Mouse (Mus musculus) forebrain, embryonic 11.5 days (tissue): ENCODE measurements around the gene Gphb5. TPM values are rescaled to one million over a fixed set of nuclear protein-coding genes. Genes with fewer than 3 reads are reported as not detected.

Source experiments
- ATAC-seq: fragments of 200-750 bp; cut with Nextera tagmentation; replicated peaks from 2 replicates; pipeline ENCODE4 v1.8.0; 2017; ENCODE audit warnings: moderate TSS enrichment; ENCODE audit not compliant: low FRiP score
- DNase-seq: peaks from one replicate; pipeline ENCODE4 v3.0.0-alpha.2; 2017; ENCODE audit warnings: low spot score
- H3K27ac ChIP-seq: fragments of 300-500 bp; sonication (generic); 2 replicates; pipeline ENCODE4 v1.5.1; 2014; ENCODE audit warnings: low read depth, low read length
- H3K27me3 ChIP-seq: fragments of 300-500 bp; sonication (generic); 2 replicates; pipeline ENCODE4 v1.6.1; 2014; ENCODE audit warnings: mild to moderate bottlenecking, low read length, mixed read lengths; ENCODE audit not compliant: control insufficient read depth, insufficient read depth
- H3K36me3 ChIP-seq: fragments of 300-500 bp; sonication (generic); 2 replicates; pipeline ENCODE4 v1.6.1; 2014; ENCODE audit warnings: mild to moderate bottlenecking, low read length, moderate library complexity, mixed read lengths; ENCODE audit not compliant: control insufficient read depth, insufficient read depth
- H3K4me1 ChIP-seq: fragments of 300-500 bp; sonication (generic); replicated peaks from 2 replicates; pipeline ENCODE4 v1.6.1; 2014; ENCODE audit warnings: low read length, mixed read lengths; ENCODE audit not compliant: control insufficient read depth, insufficient read depth
- H3K4me2 ChIP-seq: fragments of 300-500 bp; sonication (generic); 2 replicates; pipeline ENCODE4 v1.6.1; 2014; ENCODE audit warnings: low read depth, mild to moderate bottlenecking, low read length, moderate library complexity, mixed read lengths; ENCODE audit not compliant: severe bottlenecking
- H3K4me3 ChIP-seq: fragments of 300-500 bp; sonication (generic); 2 replicates; pipeline ENCODE4 v1.5.1; 2014; ENCODE audit warnings: low read depth, low read length
- H3K9ac ChIP-seq: fragments of 300-500 bp; sonication (generic); 2 replicates; pipeline ENCODE4 v1.6.1; 2014; ENCODE audit warnings: low read length
- H3K9me3 ChIP-seq: fragments of 300-500 bp; sonication (generic); 2 replicates; pipeline ENCODE4 v1.6.1; 2016; ENCODE audit warnings: low read length, mixed read lengths; ENCODE audit not compliant: control insufficient read depth
- WGBS: fragments of 180-500 bp; shearing (Covaris S2); extraction: QIAGEN DNeasy Blood & Tissue Kit; methylation state at CpG from one replicate; pipeline ENCODE4 v1.1.7; 2014; 5-methylcytosine and 5-hydroxymethylcytosine counted together
- polyA plus RNA-seq: library from polyadenylated mRNA; unstranded; fragments of >200 nt; fragmentation: Nextera tagmentation; extraction: Ambion mirVana; gene quantifications from 2 replicates; pipeline ENCODE4 v1.2.1, GENCODE M21; 2014

Gphb5 gene
- not detected in 2 replicates for polyA plus RNA-seq

- no peak for ATAC-seq
- Histone ChIP-seq H3K27ac (no peak within 1 kb of the TSS), H3K9me3 (no peaks in the 10 kb centered on the region), H3K4me3 (no peak within 1 kb of the TSS), H3K36me3 (no peaks in the 10 kb centered on the region), H3K4me2 (no peak within 1 kb of the TSS), H3K9ac (no peak within 1 kb of the TSS), H3K27me3 (no peaks in the 10 kb centered on the region), H3K4me1 (no peaks in the 10 kb centered on the region)
- 87% methylated on average over 4 of the region's 4 CpGs for WGBS
- no peak for DNase-seq
These were observed at the start of gene Gphb5 for GRCm38 (mm10) chr12:75416681-75417080. Gphb5 (minus strand) TSS chr12:75416781.

- no peak overlapping the region for H3K27ac ChIP-seq
- no peak overlapping the region for H3K4me2 ChIP-seq
- WGBS = 89% methylated on average over 7 of the region's 7 CpGs
- DNase-seq (no peak), ATAC-seq (no peak)
- no peaks in the 10 kb centered on the region; the same call in 1 of the 2 replicates for H3K36me3 ChIP-seq
- no peak overlapping the region for H3K9ac ChIP-seq
- H3K27me3 ChIP-seq = no peaks in the 10 kb centered on the region
- no peaks in the 10 kb centered on the region for H3K4me1 ChIP-seq
- H3K4me3 ChIP-seq = no peak overlapping the region
- no peaks in the 10 kb centered on the region for H3K9me3 ChIP-seq
These were observed 49.6 kb upstream of the Gphb5 start for GRCm38 (mm10) chr12:75466206-75466605.

GRCm38 (mm10) chr12:75464016-75464769, 47.6 kb upstream of the Gphb5 start:
- no peak for ATAC-seq
- Histone ChIP-seq H3K36me3 (peaks cover 3% of the 10 kb centered on the region; the same call in 1 of the 2 replicates), H3K9me3 (no peaks in the 10 kb centered on the region), H3K4me1 (no peaks in the 10 kb centered on the region), H3K4me2 (no peak overlapping the region), H3K9ac (no peak overlapping the region), H3K4me3 (no peak overlapping the region), H3K27me3 (no peaks in the 10 kb centered on the region), H3K27ac (no peak overlapping the region)
- no peak for DNase-seq
- 87% methylated on average over 9 of the region's 9 CpGs for WGBS

GRCm38 (mm10) chr12:75460561-75460960, 44.0 kb upstream of the Gphb5 start:
- no peak overlapping the region for H3K4me2 ChIP-seq
- 88% methylated on average over 5 of the region's 5 CpGs for WGBS
- peaks cover 3% of the 10 kb centered on the region; the same call in 1 of the 2 replicates for H3K36me3 ChIP-seq
- no peak overlapping the region for H3K27ac ChIP-seq
- ATAC-seq (no peak), DNase-seq (no peak)
- no peaks in the 10 kb centered on the region for H3K4me1 ChIP-seq
- H3K9ac ChIP-seq = no peak overlapping the region
- no peak overlapping the region for H3K4me3 ChIP-seq
- H3K9me3 ChIP-seq = no peaks in the 10 kb centered on the region
- H3K27me3 ChIP-seq = no peaks in the 10 kb centered on the region

GRCm38 (mm10) chr12:75459656-75460055, 43.1 kb upstream of the Gphb5 start:
- no peak for DNase-seq
- H3K9me3 ChIP-seq = no peaks in the 10 kb centered on the region
- WGBS = 86% methylated on average over 5 of the region's 5 CpGs
- no peaks in the 10 kb centered on the region for H3K4me1 ChIP-seq
- peaks cover 3% of the 10 kb centered on the region; the same call in 1 of the 2 replicates for H3K36me3 ChIP-seq
- H3K9ac ChIP-seq = no peak overlapping the region
- H3K4me3 ChIP-seq = no peak overlapping the region
- no peak for ATAC-seq
- H3K27ac ChIP-seq = no peak overlapping the region
- no peak overlapping the region for H3K4me2 ChIP-seq
- no peaks in the 10 kb centered on the region for H3K27me3 ChIP-seq

- H3K27ac ChIP-seq = no peak overlapping the region
- no peak overlapping the region for H3K4me2 ChIP-seq
- no peak for DNase-seq
- ATAC-seq = no peak
- no peaks in the 10 kb centered on the region; the same call in 1 of the 2 replicates for H3K36me3 ChIP-seq
- H3K4me3 ChIP-seq = no peak overlapping the region
- no peaks in the 10 kb centered on the region for H3K4me1 ChIP-seq
- H3K9ac ChIP-seq = no peak overlapping the region
- WGBS = 95% methylated on average over 6 of the region's 6 CpGs
- H3K9me3 ChIP-seq = no peaks in the 10 kb centered on the region
- no peaks in the 10 kb centered on the region for H3K27me3 ChIP-seq
These were observed 36.9 kb upstream of the Gphb5 start for GRCm38 (mm10) chr12:75453441-75453840.

GRCm38 (mm10) chr12:75453027-75453426, 36.4 kb upstream of the Gphb5 start:
- ATAC-seq = no peak
- no peak for DNase-seq
- H3K27ac ChIP-seq = no peak overlapping the region
- H3K36me3 ChIP-seq = no peaks in the 10 kb centered on the region
- H3K4me3 ChIP-seq = no peak overlapping the region
- H3K27me3 ChIP-seq = no peaks in the 10 kb centered on the region
- H3K4me2 ChIP-seq = no peak overlapping the region
- no peaks in the 10 kb centered on the region for H3K4me1 ChIP-seq
- no peaks in the 10 kb centered on the region for H3K9me3 ChIP-seq
- 75% methylated on average over 4 of the region's 4 CpGs for WGBS
- H3K9ac ChIP-seq = no peak overlapping the region

GRCm38 (mm10) chr12:75450592-75450991, 34.0 kb upstream of the Gphb5 start:
- Histone ChIP-seq H3K9me3 (no peaks in the 10 kb centered on the region), H3K4me1 (no peaks in the 10 kb centered on the region), H3K27ac (no peak overlapping the region), H3K4me3 (no peak overlapping the region), H3K9ac (no peak overlapping the region), H3K4me2 (no peak overlapping the region), H3K27me3 (no peaks in the 10 kb centered on the region), H3K36me3 (no peaks in the 10 kb centered on the region)
- WGBS = 92% methylated on average over 8 of the region's 8 CpGs
- DNase-seq (no peak), ATAC-seq (no peak)

GRCm38 (mm10) chr12:75450011-75450410, 33.4 kb upstream of the Gphb5 start:
- Histone ChIP-seq H3K4me2 (no peak overlapping the region), H3K4me3 (no peak overlapping the region), H3K27ac (no peak overlapping the region), H3K9ac (no peak overlapping the region), H3K27me3 (no peaks in the 10 kb centered on the region), H3K36me3 (no peaks in the 10 kb centered on the region), H3K9me3 (no peaks in the 10 kb centered on the region), H3K4me1 (no peaks in the 10 kb centered on the region)
- DNase-seq (no peak), ATAC-seq (no peak)
- WGBS = 85% methylated on average over 14 of the region's 14 CpGs
